13 mouse cellular contexts compared by ENCODE assay signal in genomic region chr7:142599942-142600341, GRCm38 (mm10).
DNase-seq lines count a peak whose midpoint lies in the region; ATAC-seq lines count a peak whose summit lies in the region.
"Had no signal": no experiment of that assay in that cellular context is flagged by ENCODE, and none has a peak within 500 bp of the region (broad histone marks: within the 10 kb centered on the region; RNA-seq: fewer than 3 reads in every experiment).

No protein-coding gene starts in this region.

- H3K4me1 ChIP-seq in forebrain, embryonic 10.5 days = peaks cover 16% of the 10 kb centered on the region
- no peaks in the 10 kb centered on the region for H3K4me1 ChIP-seq in forebrain, embryonic 14.5 days (ENCODE audit: control insufficient read depth, insufficient read depth, low read length)
- H3K4me1 ChIP-seq in embryonic facial prominence, embryonic 10.5 days = peaks cover 22% of the 10 kb centered on the region
- H3K4me1 ChIP-seq in limb, embryonic 10.5 days = peaks cover 42% of the 10 kb centered on the region
- no peaks in the 10 kb centered on the region for H3K4me1 ChIP-seq in midbrain, embryonic 14.5 days (ENCODE audit: control insufficient read depth, insufficient read depth, low read length)

- no peak overlapping the region for H3K4me3 ChIP-seq in forebrain, embryonic 10.5 days
- H3K4me3 ChIP-seq in forebrain, embryonic 14.5 days (ENCODE audit: low read depth, low read length) = no peak overlapping the region
- H3K4me3 ChIP-seq in embryonic facial prominence, embryonic 10.5 days = no peak overlapping the region
- no peak overlapping the region for H3K4me3 ChIP-seq in limb, embryonic 10.5 days
- no peak overlapping the region for H3K4me3 ChIP-seq in midbrain, embryonic 14.5 days (replicated peaks; ENCODE audit: low read depth, low read length)
- H3K4me3 ChIP-seq: midbrain, embryonic 10.5 days had no signal

- intact Hi-C loops in gastrocnemius, postnatal 14 days (cut with DNase I; ENCODE audit: low total_unique reads) = no loop called here

- H3K4me2 ChIP-seq in forebrain, embryonic 14.5 days (ENCODE audit: low read length) = no peak overlapping the region
- no peak overlapping the region for H3K4me2 ChIP-seq in midbrain, embryonic 14.5 days (ENCODE audit: low read length)

- no peak overlapping the region for H3K9ac ChIP-seq in forebrain, embryonic 14.5 days (ENCODE audit: low read length)
- H3K9ac ChIP-seq in midbrain, embryonic 14.5 days (replicated peaks; ENCODE audit: low read length) = no peak overlapping the region

- no peaks in the 10 kb centered on the region for H3K36me3 ChIP-seq in forebrain, embryonic 10.5 days (replicated peaks)
- H3K36me3 ChIP-seq in forebrain, embryonic 14.5 days (ENCODE audit: control insufficient read depth, insufficient read depth, low read length) = no peaks in the 10 kb centered on the region
- H3K36me3 ChIP-seq in embryonic facial prominence, embryonic 10.5 days (replicated peaks) = no peaks in the 10 kb centered on the region
- H3K36me3 ChIP-seq in limb, embryonic 10.5 days = no peaks in the 10 kb centered on the region
- no peaks in the 10 kb centered on the region for H3K36me3 ChIP-seq in midbrain, embryonic 14.5 days (ENCODE audit: control insufficient read depth, insufficient read depth, low read length)
- H3K36me3 ChIP-seq: midbrain, embryonic 10.5 days had no signal

- no peaks in the 10 kb centered on the region for H3K9me3 ChIP-seq in forebrain, embryonic 10.5 days
- H3K9me3 ChIP-seq in forebrain, embryonic 14.5 days (replicated peaks; ENCODE audit: control insufficient read depth, low read length) = no peaks in the 10 kb centered on the region
- H3K9me3 ChIP-seq in embryonic facial prominence, embryonic 10.5 days = no peaks in the 10 kb centered on the region
- H3K9me3 ChIP-seq in limb, embryonic 10.5 days (replicated peaks) = no peaks in the 10 kb centered on the region
- no peaks in the 10 kb centered on the region for H3K9me3 ChIP-seq in midbrain, embryonic 14.5 days (ENCODE audit: control insufficient read depth, low read length)
- H3K9me3 ChIP-seq: midbrain, embryonic 10.5 days had no signal

- 85% methylated on average over 15 of the region's 15 CpGs for WGBS in forebrain, embryonic 10.5 days
- 82% methylated on average over 15 of the region's 15 CpGs for WGBS in forebrain, embryonic 14.5 days
- 81% methylated on average over 15 of the region's 15 CpGs for WGBS in embryonic facial prominence, embryonic 10.5 days
- WGBS in limb, embryonic 10.5 days = 87% methylated on average over 15 of the region's 15 CpGs
- 78% methylated on average over 15 of the region's 15 CpGs for WGBS in midbrain, embryonic 14.5 days

- no peak for ATAC-seq in forebrain, embryonic 14.5 days
- no peak for ATAC-seq in midbrain, embryonic 14.5 days (ENCODE audit: low FRiP score, low TSS enrichment)
- ATAC-seq: hindbrain, postnatal 0 days had no signal

- no peak for DNase-seq in forebrain, embryonic 10.5 days (ENCODE audit: extremely low spot score, low spot score)
- no peak for DNase-seq in forebrain, embryonic 14.5 days (ENCODE audit: low spot score)
- no peak for DNase-seq in embryonic facial prominence, embryonic 10.5 days (ENCODE audit: low spot score)
- peak; percentile 83 for DNase-seq in gastrocnemius, postnatal 14 days
- no peak for DNase-seq in limb, embryonic 10.5 days (ENCODE audit: low spot score)
- DNase-seq in adrenal gland, postnatal 25 days = no peak
- no peak for DNase-seq in right cerebral cortex, postnatal 10 days (ENCODE audit: low spot score in 2 of 2)
- no peak for DNase-seq in midbrain, embryonic 14.5 days
- DNase-seq: kidney, adult 8-10 months; left cerebral cortex, postnatal 4 days; lung, adult 2 months had no signal

- peak overlapping the region; percentile 20; the same call in 1 of the 2 replicates for H3K27ac ChIP-seq in forebrain, embryonic 10.5 days
- H3K27ac ChIP-seq in forebrain, embryonic 14.5 days (ENCODE audit: low read depth, low read length) = no peak overlapping the region
- peak overlapping the region; percentile 70 for H3K27ac ChIP-seq in embryonic facial prominence, embryonic 10.5 days (replicated peaks)
- H3K27ac ChIP-seq in limb, embryonic 10.5 days = peak overlapping the region; percentile 31
- H3K27ac ChIP-seq in midbrain, embryonic 14.5 days (replicated peaks; ENCODE audit: low read depth, low read length) = no peak overlapping the region
- H3K27ac ChIP-seq: hindbrain, postnatal 0 days; midbrain, embryonic 10.5 days had no signal

- H3K27me3 ChIP-seq in forebrain, embryonic 10.5 days (ENCODE audit: poor library complexity, severe bottlenecking) = no peaks in the 10 kb centered on the region; the same call in 1 of the 2 replicates
- H3K27me3 ChIP-seq in forebrain, embryonic 14.5 days (replicated peaks; ENCODE audit: control insufficient read depth, insufficient read depth, low read length) = no peaks in the 10 kb centered on the region
- H3K27me3 ChIP-seq in embryonic facial prominence, embryonic 10.5 days (replicated peaks; ENCODE audit: low read depth, poor library complexity, severe bottlenecking) = no peaks in the 10 kb centered on the region
- H3K27me3 ChIP-seq in limb, embryonic 10.5 days (ENCODE audit: low read depth, poor library complexity, severe bottlenecking) = no peaks in the 10 kb centered on the region
- no peaks in the 10 kb centered on the region for H3K27me3 ChIP-seq in midbrain, embryonic 14.5 days (ENCODE audit: control insufficient read depth, insufficient read depth, low read length)

Comparison
In these comparisons a context has a peak if more than half of its experiments do, and no peak if none do; other contexts are left out.
1. H3K27ac ChIP-seq: peak in forebrain, embryonic 10.5 days (single experiment), embryonic facial prominence, embryonic 10.5 days (single experiment) and limb, embryonic 10.5 days (single experiment); none in forebrain, embryonic 14.5 days (single experiment) and midbrain, embryonic 14.5 days (single experiment).